10 mouse cellular contexts compared by ENCODE assay signal in genomic region chr1:153064784-153065390, GRCm38 (mm10).
DNase-seq lines count a peak whose midpoint lies in the region; ATAC-seq and TF ChIP-seq lines count a peak whose summit lies in the region.
"Had no signal": no experiment of that assay in that cellular context is flagged by ENCODE, and none has a peak within 500 bp of the region (broad histone marks: within the 10 kb centered on the region; RNA-seq: fewer than 3 reads in every experiment).

No protein-coding gene starts in this region.

- no peak overlapping the region for H3K4me3 ChIP-seq in heart, postnatal 0 days (ENCODE audit: low read depth, low read length)
- no peak overlapping the region for H3K4me3 ChIP-seq in midbrain, embryonic 10.5 days
- no peak overlapping the region for H3K4me3 ChIP-seq in midbrain, embryonic 14.5 days (replicated peaks; ENCODE audit: low read depth, low read length)
- H3K4me3 ChIP-seq in small intestine, adult 2 months (ENCODE audit: low read depth, low read length), result no peak overlapping the region
- H3K4me3 ChIP-seq: embryonic facial prominence, embryonic 12.5 days; megakaryocyte, embryonic 14.5 days had no signal

- ATAC-seq in heart, postnatal 0 days (ENCODE audit: insufficient read depth, low read depth), result no peak
- no peak for ATAC-seq in midbrain, embryonic 14.5 days (ENCODE audit: low FRiP score, low TSS enrichment)

- H3K4me1 ChIP-seq in heart, postnatal 0 days (ENCODE audit: control insufficient read depth, insufficient read depth), result 0 out of 2 replicates have a peak, but pooled peaks cover 6% of the 10 kb centered on the region
- H3K4me1 ChIP-seq in midbrain, embryonic 10.5 days, result peaks cover 10% of the 10 kb centered on the region
- no peaks in the 10 kb centered on the region for H3K4me1 ChIP-seq in midbrain, embryonic 14.5 days (ENCODE audit: control insufficient read depth, insufficient read depth, low read length)
- no peaks in the 10 kb centered on the region; the same call in 1 of the 2 replicates for H3K4me1 ChIP-seq in small intestine, adult 2 months (ENCODE audit: control insufficient read depth, insufficient read depth, insufficient read length, low read length)
- H3K4me1 ChIP-seq: embryonic facial prominence, embryonic 12.5 days; megakaryocyte, embryonic 14.5 days had no signal

- peak overlapping the region; percentile 66 for H3K27ac ChIP-seq in heart, postnatal 0 days (ENCODE audit: low read depth)
- peak overlapping the region; percentile 25; the same call in 1 of the 2 replicates for H3K27ac ChIP-seq in midbrain, embryonic 10.5 days (replicated peaks)
- no peak overlapping the region for H3K27ac ChIP-seq in midbrain, embryonic 14.5 days (replicated peaks; ENCODE audit: low read depth, low read length)
- H3K27ac ChIP-seq in small intestine, adult 2 months (ENCODE audit: insufficient read depth, low read depth, low read length), result peak overlapping the region; percentile 59
- H3K27ac ChIP-seq: embryonic facial prominence, embryonic 12.5 days had no signal

- H3K9ac ChIP-seq in heart, postnatal 0 days (replicated peaks; ENCODE audit: low read depth, low read length), result no peak overlapping the region
- H3K9ac ChIP-seq in midbrain, embryonic 14.5 days (replicated peaks; ENCODE audit: low read length), result no peak overlapping the region
- H3K9ac ChIP-seq: embryonic facial prominence, embryonic 12.5 days had no signal

- TF ChIP-seq CTCF in heart, postnatal 0 days (IDR thresholded peaks at IDR 0.05; ENCODE audit: low read depth), result no peak
- TF ChIP-seq CTCF in small intestine, adult 2 months (IDR thresholded peaks at IDR 0.05; ENCODE audit: extremely low read depth, insufficient read length, insufficient replicate concordance, low read depth, low read length), result no peak

- no peak for TF ChIP-seq EP300 in heart, postnatal 0 days (IDR thresholded peaks at IDR 0.05; ENCODE audit: low read depth)

- DNase-seq in adrenal gland, adult 2 months, result peak; percentile 5
- DNase-seq in adrenal gland, postnatal 25 days, result no peak
- no peak for DNase-seq in heart, postnatal 0 days (ENCODE audit: low spot score)
- no peak for DNase-seq in heart, postnatal 25 days (ENCODE audit: low spot score)
- DNase-seq in midbrain, embryonic 10.5 days (ENCODE audit: low spot score), result no peak
- no peak for DNase-seq in midbrain, embryonic 14.5 days
- DNase-seq in layer of hippocampus, adult 18-20 months (ENCODE audit: low spot score in 2 of 2), result no peak

- H3K27me3 ChIP-seq in heart, postnatal 0 days (ENCODE audit: control insufficient read depth, insufficient read depth, low read length), result no peaks in the 10 kb centered on the region
- H3K27me3 ChIP-seq in midbrain, embryonic 10.5 days (ENCODE audit: low read depth, poor library complexity, severe bottlenecking), result no peaks in the 10 kb centered on the region
- H3K27me3 ChIP-seq in midbrain, embryonic 14.5 days (ENCODE audit: control insufficient read depth, insufficient read depth, low read length), result no peaks in the 10 kb centered on the region
- no peaks in the 10 kb centered on the region for H3K27me3 ChIP-seq in small intestine, adult 2 months (ENCODE audit: control insufficient read depth, insufficient read depth, low read length)
- H3K27me3 ChIP-seq: embryonic facial prominence, embryonic 12.5 days had no signal

- 0 out of 2 replicates have a peak, but pooled peaks cover 4% of the 10 kb centered on the region for H3K9me3 ChIP-seq in heart, postnatal 0 days (replicated peaks; ENCODE audit: control insufficient read depth, low read length)
- H3K9me3 ChIP-seq in midbrain, embryonic 10.5 days (replicated peaks), result no peaks in the 10 kb centered on the region
- no peaks in the 10 kb centered on the region for H3K9me3 ChIP-seq in midbrain, embryonic 14.5 days (ENCODE audit: control insufficient read depth, low read length)
- H3K9me3 ChIP-seq: embryonic facial prominence, embryonic 12.5 days had no signal

- no peak overlapping the region for H3K4me2 ChIP-seq in heart, postnatal 0 days (ENCODE audit: low read depth, low read length)
- no peak overlapping the region for H3K4me2 ChIP-seq in midbrain, embryonic 14.5 days (ENCODE audit: low read length)
- H3K4me2 ChIP-seq: embryonic facial prominence, embryonic 12.5 days had no signal

- no peak for TF ChIP-seq POLR2A in small intestine, adult 2 months (IDR thresholded peaks at IDR 0.05; ENCODE audit: low read depth, low read length)

- intact Hi-C loops in heart, postnatal 25 days (cut with DNase I), result no loop called here

- 76% methylated on average over 9 of the region's 9 CpGs for WGBS in heart, postnatal 0 days
- 81% methylated on average over 9 of the region's 9 CpGs for WGBS in midbrain, embryonic 10.5 days
- WGBS in midbrain, embryonic 14.5 days, result 83% methylated on average over 9 of the region's 9 CpGs
- WGBS in small intestine, adult 2 months, result 72% methylated on average over 9 of the region's 9 CpGs

- no peaks in the 10 kb centered on the region for H3K36me3 ChIP-seq in heart, postnatal 0 days (replicated peaks; ENCODE audit: control insufficient read depth, insufficient read depth, low read length)
- H3K36me3 ChIP-seq in midbrain, embryonic 10.5 days, result no peaks in the 10 kb centered on the region
- H3K36me3 ChIP-seq in midbrain, embryonic 14.5 days (ENCODE audit: control insufficient read depth, insufficient read depth, low read length), result no peaks in the 10 kb centered on the region
- H3K36me3 ChIP-seq in small intestine, adult 2 months (ENCODE audit: control insufficient read depth, insufficient read depth, low read length), result no peaks in the 10 kb centered on the region
- H3K36me3 ChIP-seq: embryonic facial prominence, embryonic 12.5 days had no signal
